Mouse (Mus musculus): ENCODE data around the gene Sema4c. TPM values are rescaled to one million over a fixed set of nuclear protein-coding genes. Genes with fewer than 3 reads are reported as not detected.

Sema4c gene
- total RNA-seq, 1 experiment = 10.0 TPM

GRCm38 (mm10) chr1:36555798-36556395, 2.3 kb downstream of the Sema4c start:
- TF ChIP-seq CHD2 (IDR thresholded peaks at IDR 0.05; ENCODE audit: low read depth, low read length) (no peak), ZNF384 (IDR thresholded peaks at IDR 0.05; ENCODE audit: low read depth, low read length) (no peak), ZC3H11A (IDR thresholded peaks at IDR 0.05; ENCODE audit: borderline replicate concordance, low read depth, low read length) (no peak), MAFK (IDR thresholded peaks at IDR 0.05; ENCODE audit: insufficient read depth, low read depth, low read length) (no peak), HCFC1 (IDR thresholded peaks at IDR 0.05; ENCODE audit: borderline replicate concordance, insufficient read depth, low read length) (no peak)
- peaks cover 3 to 12% of the 10 kb centered on the region in 2 experiments; a peak in 2 of 4 replicates for H3K4me1 ChIP-seq (ENCODE audit: control insufficient read depth in 2 of 2, insufficient read depth in 2 of 2, low read length in 2 of 2, poor library complexity in 1 of 2)
- DNase-seq (ENCODE audit: low read depth, low spot score) = no peak

DNA sequence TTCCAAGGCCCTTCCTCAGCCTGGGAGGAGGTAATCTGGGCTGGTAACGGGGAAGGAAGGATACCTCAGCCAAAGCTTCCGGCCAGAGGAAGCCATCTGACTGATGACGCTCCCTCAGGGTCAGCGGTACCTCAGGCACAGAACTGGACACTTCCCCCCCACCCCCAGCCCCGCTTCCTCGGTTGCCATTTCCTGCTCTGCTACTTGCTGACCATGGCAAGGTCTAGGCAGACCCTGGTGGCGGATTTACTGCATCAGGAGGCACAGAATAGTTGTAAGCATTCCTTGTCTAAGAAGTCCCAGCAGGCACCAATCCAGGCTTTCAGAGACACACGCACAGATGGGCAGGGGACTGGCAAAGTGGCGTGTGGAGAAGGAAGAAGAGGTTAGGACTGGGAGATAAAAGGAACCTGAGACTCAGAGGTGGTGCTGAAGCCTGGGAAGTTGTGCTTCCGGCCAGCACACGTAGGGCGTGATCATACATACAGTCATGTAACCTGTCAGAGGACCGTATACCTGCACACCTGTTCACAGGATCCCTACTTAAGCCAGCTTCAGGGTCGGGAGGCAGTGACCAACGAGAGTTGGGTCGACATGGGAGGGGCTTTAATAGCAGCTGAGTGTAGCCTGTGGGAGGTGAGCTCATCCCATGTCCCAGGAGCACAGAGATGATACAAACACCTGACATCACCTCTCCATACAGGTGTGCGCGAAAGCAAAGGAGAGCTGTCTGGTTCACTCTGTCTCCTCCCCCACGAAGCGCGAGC, 3.3 kb downstream of the Sema4c start:
- Histone ChIP-seq H3K4me1 (ENCODE audit: control insufficient read depth in 2 of 2, insufficient read depth in 2 of 2, low read length in 2 of 2, poor library complexity in 1 of 2) (peaks cover 3 to 12% of the 10 kb centered on the region in 2 experiments; a peak in 2 of 4 replicates), H3K27ac (ENCODE audit: insufficient read depth, low read depth, low read length, poor library complexity, severe bottlenecking) (no peak overlapping the region), H3K9me3 (ENCODE audit: control insufficient read depth, insufficient read depth, low read depth, low read length) (no peaks in the 10 kb centered on the region), H3K36me3 (ENCODE audit: control insufficient read depth, insufficient read depth, low read length, poor library complexity, severe bottlenecking) (peaks cover 13% of the 10 kb centered on the region), H3K4me3 (ENCODE audit: insufficient read depth in 1 of 2, low read depth in 1 of 2, low read length in 2 of 2, poor library complexity in 1 of 2, severe bottlenecking in 1 of 2) (no peak overlapping the region), H3K9ac (ENCODE audit: insufficient read depth, low read depth, low read length, poor library complexity, severe bottlenecking) (no peak overlapping the region)
- TF ChIP-seq ZC3H11A (IDR thresholded peaks at IDR 0.05; ENCODE audit: borderline replicate concordance, low read depth, low read length) (no peak), MAFK (IDR thresholded peaks at IDR 0.05; ENCODE audit: insufficient read depth, low read depth, low read length) (no peak), CHD2 (IDR thresholded peaks at IDR 0.05; ENCODE audit: low read depth, low read length) (no peak), ZNF384 (IDR thresholded peaks at IDR 0.05; ENCODE audit: low read depth, low read length) (no peak), HCFC1 (IDR thresholded peaks at IDR 0.05; ENCODE audit: borderline replicate concordance, insufficient read depth, low read length) (no peak)
- DNase-seq (ENCODE audit: low read depth, low spot score) = no peak
- in situ Hi-C loops (cut with MboI; ENCODE audit: low sequenced_read_pairs in 2 of 2, unreplicated experiment in 2 of 2) = no loop called here

More at GRCm38 (mm10) chr1:36555798-36556395, 2.3 kb downstream of the Sema4c start:
- in situ Hi-C loops (cut with MboI; ENCODE audit: low sequenced_read_pairs in 2 of 2, unreplicated experiment in 2 of 2) = no loop called here
- H3K4me3 ChIP-seq (ENCODE audit: insufficient read depth in 1 of 2, low read depth in 1 of 2, low read length in 2 of 2, poor library complexity in 1 of 2, severe bottlenecking in 1 of 2) = peak overlapping the region; percentile 89 to 97
- peaks cover 8% of the 10 kb centered on the region for H3K36me3 ChIP-seq (ENCODE audit: control insufficient read depth, insufficient read depth, low read length, poor library complexity, severe bottlenecking)
- no peaks in the 10 kb centered on the region for H3K9me3 ChIP-seq (ENCODE audit: control insufficient read depth, insufficient read depth, low read depth, low read length)
- peak overlapping the region; percentile 69; the same call in 1 of the 2 replicates for H3K9ac ChIP-seq (ENCODE audit: insufficient read depth, low read depth, low read length, poor library complexity, severe bottlenecking)
- no peak overlapping the region; the same call in 1 of the 2 replicates for H3K27ac ChIP-seq (ENCODE audit: insufficient read depth, low read depth, low read length, poor library complexity, severe bottlenecking)

- Histone ChIP-seq H3K36me3 (ENCODE audit: control insufficient read depth, insufficient read depth, low read length, poor library complexity, severe bottlenecking) (peaks cover 22% of the 10 kb centered on the region), H3K27ac (ENCODE audit: insufficient read depth, low read depth, low read length, poor library complexity, severe bottlenecking) (no peak overlapping the region), H3K9me3 (ENCODE audit: control insufficient read depth, insufficient read depth, low read depth, low read length) (no peaks in the 10 kb centered on the region), H3K4me3 (ENCODE audit: insufficient read depth in 1 of 2, low read depth in 1 of 2, low read length in 2 of 2, poor library complexity in 1 of 2, severe bottlenecking in 1 of 2) (no peak overlapping the region), H3K4me1 (ENCODE audit: control insufficient read depth in 2 of 2, insufficient read depth in 2 of 2, low read length in 2 of 2, poor library complexity in 1 of 2) (peaks cover 3 to 15% of the 10 kb centered on the region in 2 experiments; a peak in 2 of 4 replicates), H3K9ac (ENCODE audit: insufficient read depth, low read depth, low read length, poor library complexity, severe bottlenecking) (no peak overlapping the region; the same call in 1 of the 2 replicates)
- DNase-seq (ENCODE audit: low read depth, low spot score) = no peak
- in situ Hi-C loops (cut with MboI; ENCODE audit: low sequenced_read_pairs in 2 of 2, unreplicated experiment in 2 of 2) = no loop called here
- no peak for TF ChIP-seq ZC3H11A (IDR thresholded peaks at IDR 0.05; ENCODE audit: borderline replicate concordance, low read depth, low read length)
These were observed 5.6 kb downstream of the Sema4c start for GRCm38 (mm10) chr1:36552506-36552905.

- Histone ChIP-seq H3K27ac (ENCODE audit: insufficient read depth, low read depth, low read length, poor library complexity, severe bottlenecking) (no peak overlapping the region), H3K36me3 (ENCODE audit: control insufficient read depth, insufficient read depth, low read length, poor library complexity, severe bottlenecking) (peaks cover 22% of the 10 kb centered on the region), H3K4me1 (ENCODE audit: control insufficient read depth in 2 of 2, insufficient read depth in 2 of 2, low read length in 2 of 2, poor library complexity in 1 of 2) (peaks cover 3 to 16% of the 10 kb centered on the region in 2 experiments; a peak in 2 of 4 replicates), H3K9ac (ENCODE audit: insufficient read depth, low read depth, low read length, poor library complexity, severe bottlenecking) (no peak overlapping the region), H3K9me3 (ENCODE audit: control insufficient read depth, insufficient read depth, low read depth, low read length) (no peaks in the 10 kb centered on the region), H3K4me3 (ENCODE audit: insufficient read depth in 1 of 2, low read depth in 1 of 2, low read length in 2 of 2, poor library complexity in 1 of 2, severe bottlenecking in 1 of 2) (no peak overlapping the region)
- in situ Hi-C loops (cut with MboI; ENCODE audit: low sequenced_read_pairs in 2 of 2, unreplicated experiment in 2 of 2) = no loop called here
- TF ChIP-seq ZC3H11A (IDR thresholded peaks at IDR 0.05; ENCODE audit: borderline replicate concordance, low read depth, low read length) (no peak), CHD2 (IDR thresholded peaks at IDR 0.05; ENCODE audit: low read depth, low read length) (no peak), HCFC1 (IDR thresholded peaks at IDR 0.05; ENCODE audit: borderline replicate concordance, insufficient read depth, low read length) (no peak), MAFK (IDR thresholded peaks at IDR 0.05; ENCODE audit: insufficient read depth, low read depth, low read length) (no peak), ZNF384 (IDR thresholded peaks at IDR 0.05; ENCODE audit: low read depth, low read length) (no peak)
- DNase-seq (ENCODE audit: low read depth, low spot score) = no peak
These were observed 6.2 kb downstream of the Sema4c start for GRCm38 (mm10) chr1:36551904-36552303.
